Mouse (Mus musculus) myocyte (in vitro differentiated cells): ENCODE data around the gene Rbmxl2. TPM values are rescaled to one million over a fixed set of nuclear protein-coding genes. Genes with fewer than 3 reads are reported as not detected.

Source experiments
- H3K27me3 ChIP-seq: one replicate; pipeline ENCODE4 v1.6.1; 2011; ENCODE audit not compliant: control insufficient read depth, insufficient read depth, insufficient read length
- H3K36me3 ChIP-seq: one replicate; pipeline ENCODE4 v1.6.1; 2011; ENCODE audit not compliant: control insufficient read depth, insufficient read depth
- H3K4me2 ChIP-seq: one replicate; pipeline ENCODE4 v1.6.1; 2011; ENCODE audit warnings: low read depth, control low read depth
- H3K4me3 ChIP-seq: one replicate; pipeline ENCODE4 v1.5.1; 2011; ENCODE audit warnings: mild to moderate bottlenecking, control low read depth, moderate library complexity
- H3K79me2 ChIP-seq: one replicate; pipeline ENCODE4 v1.6.1; 2011; ENCODE audit not compliant: control insufficient read depth, insufficient read depth
- H3ac ChIP-seq: one replicate; pipeline ENCODE4 v1.6.1; 2011; ENCODE audit not compliant: control insufficient read depth, insufficient read length
- CEBPB ChIP-seq: IDR thresholded peaks from 2 replicates; pipeline ENCODE4 v1.6.1; 2011; ENCODE audit warnings: mild to moderate bottlenecking, moderate library complexity; ENCODE audit not compliant: poor library complexity, insufficient read depth, severe bottlenecking
- E2F4 ChIP-seq: IDR thresholded peaks from one replicate; pipeline ENCODE4 v1.6.1; 2011; ENCODE audit warnings: mild to moderate bottlenecking, control low read depth, moderate library complexity; ENCODE audit not compliant: insufficient read depth
- MAX ChIP-seq: IDR thresholded peaks from one replicate; pipeline ENCODE4 v1.6.1; 2011; ENCODE audit warnings: low read depth, mild to moderate bottlenecking, control low read depth
- MYOD1 ChIP-seq, 3 experiments: IDR thresholded peaks; one replicate each; pipeline ENCODE4 v1.6.1; 2011; ENCODE audit warnings: control low read depth in 2 of 3, low read depth in 2 of 3, mild to moderate bottlenecking in 2 of 3, moderate library complexity in 1 of 3; ENCODE audit not compliant: insufficient read length in 2 of 3, control insufficient read depth in 1 of 3
- MYOG ChIP-seq, 3 experiments: IDR thresholded peaks; one replicate each; pipeline ENCODE4 v1.6.1; 2011; ENCODE audit warnings: control low read depth in 2 of 3, low read depth in 2 of 3, mild to moderate bottlenecking in 2 of 3; ENCODE audit not compliant: insufficient read length in 2 of 3, control insufficient read depth in 1 of 3, insufficient read depth in 1 of 3
- POLR2A ChIP-seq: IDR thresholded peaks from one replicate; pipeline ENCODE4 v1.6.1; 2011; ENCODE audit warnings: low read depth, mild to moderate bottlenecking, control low read depth, moderate library complexity; ENCODE audit not compliant: insufficient read length
- POLR2AphosphoS2 ChIP-seq: IDR thresholded peaks from one replicate; pipeline ENCODE4 v1.6.1; 2011; ENCODE audit warnings: low read depth, control low read depth; ENCODE audit not compliant: insufficient read length
- REST ChIP-seq: IDR thresholded peaks from one replicate; pipeline ENCODE4 v1.6.1; 2011; ENCODE audit warnings: mild to moderate bottlenecking, control low read depth, moderate library complexity; ENCODE audit not compliant: insufficient read depth, insufficient read length
- SRF ChIP-seq: IDR thresholded peaks from one replicate; pipeline ENCODE4 v1.6.1; 2011; ENCODE audit warnings: low read depth; ENCODE audit not compliant: control insufficient read depth, insufficient read length
- TCF12 ChIP-seq: IDR thresholded peaks from one replicate; pipeline ENCODE4 v1.6.1; 2011; ENCODE audit warnings: mild to moderate bottlenecking, control low read depth; ENCODE audit not compliant: poor library complexity, insufficient read depth, severe bottlenecking
- TCF3 ChIP-seq: IDR thresholded peaks from one replicate; pipeline ENCODE4 v1.6.1; 2011; ENCODE audit warnings: low read depth, control low read depth; ENCODE audit not compliant: insufficient read length
- USF1 ChIP-seq: IDR thresholded peaks from one replicate; pipeline ENCODE4 v1.6.1; 2011; ENCODE audit warnings: low read depth, mild to moderate bottlenecking, control low read depth, moderate library complexity
- polyA plus RNA-seq: library from polyadenylated mRNA; unstranded; fragments of >200 nt; fragmentation: generic; extraction: Trizol; gene quantifications from one replicate; pipeline ENCODE4 v1.2.1, GENCODE M21; 2012; ENCODE audit warnings: missing spikeins

Gene Rbmxl2
- polyA plus RNA-seq, result not detected

GRCm38 (mm10) chr7:107209204-107209860 lies at the start of gene Rbmxl2:
Rbmxl2 (plus strand) TSS chr7:107209445.
- H3K27me3 ChIP-seq, result no peaks in the 10 kb centered on the region
- no peak within 1 kb of the TSS for H3K4me3 ChIP-seq
- no peak for TF ChIP-seq MAX
- no peak for TF ChIP-seq E2F4
- TF ChIP-seq CEBPB, result no peak
- no peak for TF ChIP-seq MYOG (IDR thresholded peaks at IDR 0.05; ENCODE audit: control insufficient read depth in 1 of 3, insufficient read depth in 1 of 3, insufficient read length in 2 of 3, low read depth in 2 of 3)
- TF ChIP-seq REST, result no peak
- no peak for TF ChIP-seq TCF12
- no peak for TF ChIP-seq TCF3
- no peak for TF ChIP-seq SRF
- TF ChIP-seq MYOD1 (IDR thresholded peaks at IDR 0.05; ENCODE audit: control insufficient read depth in 1 of 3, insufficient read length in 2 of 3, low read depth in 2 of 3), result no peak
- TF ChIP-seq USF1, result no peak
- TF ChIP-seq POLR2A, result no peak
- no peak for TF ChIP-seq POLR2AphosphoS2
- H3ac ChIP-seq, result no peak within 1 kb of the TSS
- H3K4me2 ChIP-seq, result no peak within 1 kb of the TSS
- no peaks in the 10 kb centered on the region for H3K79me2 ChIP-seq
- H3K36me3 ChIP-seq, result no peaks in the 10 kb centered on the region

GRCm38 (mm10) chr7:107166690-107167089 lies 42.6 kb upstream of the Rbmxl2 start, which contains the start of gene Nlrp14:
Nlrp14 (plus strand) TSS chr7:107166990.
- H3ac ChIP-seq, result no peak within 1 kb of the TSS
- no peaks in the 10 kb centered on the region for H3K27me3 ChIP-seq
- H3K4me2 ChIP-seq, result no peak within 1 kb of the TSS
- TF ChIP-seq E2F4 (no peak), TCF12 (no peak), MAX (no peak), MYOD1 (IDR thresholded peaks at IDR 0.05; ENCODE audit: control insufficient read depth in 1 of 3, insufficient read length in 2 of 3, low read depth in 2 of 3) (no peak), SRF (no peak), REST (no peak), CEBPB (no peak), POLR2A (no peak)
- no peaks in the 10 kb centered on the region for H3K36me3 ChIP-seq
- no peak within 1 kb of the TSS for H3K4me3 ChIP-seq
- no peaks in the 10 kb centered on the region for H3K79me2 ChIP-seq

- TF ChIP-seq REST, result no peak
- TF ChIP-seq TCF3, result no peak
- no peak for TF ChIP-seq CEBPB
- TF ChIP-seq SRF, result no peak
- TF ChIP-seq MAX, result no peak
- no peak for TF ChIP-seq MYOG (IDR thresholded peaks at IDR 0.05; ENCODE audit: control insufficient read depth in 1 of 3, insufficient read depth in 1 of 3, insufficient read length in 2 of 3, low read depth in 2 of 3)
- Histone ChIP-seq H3K27me3 (no peaks in the 10 kb centered on the region), H3K4me3 (no peak overlapping the region), H3K79me2 (no peaks in the 10 kb centered on the region), H3K36me3 (no peaks in the 10 kb centered on the region), H3K4me2 (no peak overlapping the region), H3ac (no peak overlapping the region)
Measured at GRCm38 (mm10) chr7:107180406-107180805, 28.8 kb upstream of the Rbmxl2 start.

GRCm38 (mm10) chr7:107201817-107202216 lies 7.4 kb upstream of the Rbmxl2 start:
- H3K79me2 ChIP-seq, result no peaks in the 10 kb centered on the region
- H3ac ChIP-seq, result no peak overlapping the region
- no peak for TF ChIP-seq POLR2AphosphoS2
- TF ChIP-seq TCF3, result no peak
- no peak for TF ChIP-seq E2F4
- TF ChIP-seq MYOG (IDR thresholded peaks at IDR 0.05; ENCODE audit: control insufficient read depth in 1 of 3, insufficient read depth in 1 of 3, insufficient read length in 2 of 3, low read depth in 2 of 3), result no peak
- TF ChIP-seq USF1, result no peak
- TF ChIP-seq CEBPB, result no peak
- no peak for TF ChIP-seq TCF12
- no peak for TF ChIP-seq REST
- TF ChIP-seq POLR2A, result no peak
- TF ChIP-seq MYOD1 (IDR thresholded peaks at IDR 0.05; ENCODE audit: control insufficient read depth in 1 of 3, insufficient read length in 2 of 3, low read depth in 2 of 3), result no peak
- TF ChIP-seq MAX, result no peak
- H3K36me3 ChIP-seq, result no peaks in the 10 kb centered on the region
- no peaks in the 10 kb centered on the region for H3K27me3 ChIP-seq
- H3K4me3 ChIP-seq, result no peak overlapping the region
- no peak overlapping the region for H3K4me2 ChIP-seq

- H3K4me2 ChIP-seq, result no peak overlapping the region
- H3K36me3 ChIP-seq, result no peaks in the 10 kb centered on the region
- no peaks in the 10 kb centered on the region for H3K27me3 ChIP-seq
- H3K4me3 ChIP-seq, result no peak overlapping the region
- H3K79me2 ChIP-seq, result no peaks in the 10 kb centered on the region
- no peak overlapping the region for H3ac ChIP-seq
- no peak for TF ChIP-seq CEBPB
- no peak for TF ChIP-seq REST
- no peak for TF ChIP-seq TCF3
- no peak for TF ChIP-seq POLR2A
- TF ChIP-seq USF1, result no peak
- no peak for TF ChIP-seq MYOD1 (IDR thresholded peaks at IDR 0.05; ENCODE audit: control insufficient read depth in 1 of 3, insufficient read length in 2 of 3, low read depth in 2 of 3)
- no peak for TF ChIP-seq MAX
Measured at GRCm38 (mm10) chr7:107207843-107208242, 1.4 kb upstream of the Rbmxl2 start.
